Comparison of ENCODE assay signal across 20 mouse cellular contexts in the genomic region with DNA sequence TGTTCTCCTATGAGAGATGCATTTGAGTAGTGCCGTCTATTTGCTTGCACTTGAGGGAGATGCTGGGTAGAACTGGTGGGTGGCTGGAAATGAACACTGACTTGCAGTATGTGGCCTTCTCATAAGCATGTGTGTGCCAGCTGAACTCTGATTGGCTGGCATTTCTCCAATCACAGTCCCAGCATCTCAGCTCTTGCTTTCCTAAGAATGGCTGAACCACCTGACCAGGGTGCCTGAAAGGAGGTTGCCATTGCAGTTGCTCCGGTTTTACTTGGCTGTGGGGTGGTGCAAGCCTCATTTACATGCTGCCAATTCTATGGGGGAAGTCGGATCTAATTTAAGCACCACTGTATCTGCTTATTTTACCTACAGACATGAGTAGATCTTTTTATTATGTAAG.
DNase-seq lines count a peak whose midpoint lies in the region; ATAC-seq lines count a peak whose summit lies in the region.
"Had no signal": no experiment of that assay in that cellular context is flagged by ENCODE, and none has a peak within 500 bp of the region (broad histone marks: within the 10 kb centered on the region; RNA-seq: fewer than 3 reads in every experiment).

No protein-coding gene starts in this region.

- H3K27me3 ChIP-seq in forebrain, embryonic 16.5 days (replicated peaks; ENCODE audit: control insufficient read depth, insufficient read depth, low read length): no peaks in the 10 kb centered on the region
- H3K27me3 ChIP-seq: embryonic facial prominence, embryonic 15.5 days; kidney, embryonic 15.5 days; limb, embryonic 13.5 days; midbrain, embryonic 13.5 days had no signal

- WGBS in forebrain, embryonic 16.5 days: 32% methylated on average over 3 of the region's 3 CpGs

- no peaks in the 10 kb centered on the region for H3K36me3 ChIP-seq in forebrain, embryonic 16.5 days (ENCODE audit: control insufficient read depth, insufficient read depth)
- H3K36me3 ChIP-seq: embryonic facial prominence, embryonic 15.5 days; kidney, embryonic 15.5 days; limb, embryonic 13.5 days; midbrain, embryonic 13.5 days had no signal

- H3K9ac ChIP-seq in forebrain, embryonic 16.5 days (replicated peaks; ENCODE audit: low read depth, low read length): no peak overlapping the region
- H3K9ac ChIP-seq: embryonic facial prominence, embryonic 15.5 days; kidney, embryonic 15.5 days; limb, embryonic 13.5 days; liver, postnatal 0 days; midbrain, embryonic 13.5 days had no signal

- DNase-seq in cerebellum, adult 11 months: peak; percentile 33
- peak; percentile 90 for DNase-seq in brain, adult 2 months (ENCODE audit: low read depth, low spot score)
- DNase-seq in left cerebral cortex, postnatal 4 days: peak; percentile 23
- no peak for DNase-seq in embryo, embryonic 10.5 days (ENCODE audit: low spot score)
- no peak for DNase-seq in thymus, postnatal 25 days
- DNase-seq: gastrocnemius, adult 2 months; heart, postnatal 36 days; liver, postnatal 0 days; lung, postnatal 4 days; spleen, adult 18-20 months had no signal

- H3K4me2 ChIP-seq in forebrain, embryonic 16.5 days (ENCODE audit: low read length): no peak overlapping the region
- H3K4me2 ChIP-seq: embryonic facial prominence, embryonic 15.5 days; kidney, embryonic 15.5 days; limb, embryonic 13.5 days; midbrain, embryonic 13.5 days had no signal

- no peak for ATAC-seq in cerebellum, adult (ENCODE audit: insufficient number of reproducible peaks, low FRiP score, low TSS enrichment)
- peak; percentile 45; the same call in 1 of the 2 replicates for ATAC-seq in forebrain, embryonic 16.5 days
- ATAC-seq in erythroid progenitor cell, adult 5-6 weeks (replicated peaks; ENCODE audit: low FRiP score, poor library complexity, severe bottlenecking): no peak
- ATAC-seq: activated CD4-positive, CD25-positive, alpha-beta regulatory T cell, adult 4 months; hindbrain, postnatal 0 days; liver, postnatal 0 days; midbrain, embryonic 13.5 days had no signal

- H3K4me1 ChIP-seq in forebrain, embryonic 16.5 days (replicated peaks; ENCODE audit: control insufficient read depth, insufficient read depth, low read length): 0 out of 2 replicates have a peak, but pooled peaks cover 2% of the 10 kb centered on the region
- H3K4me1 ChIP-seq: embryonic facial prominence, embryonic 15.5 days; kidney, embryonic 15.5 days; limb, embryonic 13.5 days; midbrain, embryonic 13.5 days had no signal

- no peak overlapping the region for H3K27ac ChIP-seq in forebrain, embryonic 16.5 days (ENCODE audit: low read length)
- H3K27ac ChIP-seq: embryonic facial prominence, embryonic 15.5 days; gastrocnemius, adult 2 months; hindbrain, postnatal 0 days; kidney, embryonic 15.5 days; layer of hippocampus, adult 2 months; limb, embryonic 13.5 days; midbrain, embryonic 13.5 days had no signal

- H3K9me3 ChIP-seq in forebrain, embryonic 16.5 days (ENCODE audit: control insufficient read depth, low read length): no peaks in the 10 kb centered on the region
- H3K9me3 ChIP-seq: embryonic facial prominence, embryonic 15.5 days; kidney, embryonic 15.5 days; limb, embryonic 13.5 days; midbrain, embryonic 13.5 days had no signal

- no peak overlapping the region for H3K4me3 ChIP-seq in forebrain, embryonic 16.5 days (replicated peaks; ENCODE audit: low read length)
- H3K4me3 ChIP-seq: embryonic facial prominence, embryonic 15.5 days; gastrocnemius, adult 2 months; kidney, embryonic 15.5 days; layer of hippocampus, adult 2 months; limb, embryonic 13.5 days; midbrain, embryonic 13.5 days had no signal

- intact Hi-C loops in left cerebral cortex, postnatal 4 days (cut with DNase I): no loop called here

Comparison
In these comparisons a context has a peak if more than half of its experiments do, and no peak if none do; other contexts are left out.
1. DNase-seq: peak in cerebellum, adult 11 months (single experiment), brain, adult 2 months (single experiment) and left cerebral cortex, postnatal 4 days (single experiment); none in embryo, embryonic 10.5 days (single experiment) and thymus, postnatal 25 days (single experiment).